Mouse (Mus musculus): ENCODE results near the gene Rgs7. TPM values are rescaled to one million over a fixed set of nuclear protein-coding genes. Genes with fewer than 3 reads are reported as not detected.
A peak's percentile ranks its signal among the peaks of the same experiment; 100 is the strongest.

Gene Rgs7
- 50.4 and 58.2 TPM in 2 replicates for polyA plus RNA-seq (2014; fragmentation: Nextera tagmentation; extraction: Ambion mirVana)

GRCm38 (mm10) chr1:175491861-175492682 is at the start of gene Rgs7:
Gene Rgs7, minus strand, starts transcription at chr1:175492500.
- peak; percentile 96 for ATAC-seq (ENCODE audit: low read depth)
- no peaks in the 10 kb centered on the region for H3K36me3 ChIP-seq (ENCODE audit: control insufficient read depth, insufficient read depth, low read length)

GRCm38 (mm10) chr1:175540700-175541099 is 48.4 kb upstream of the Rgs7 start:
- Histone ChIP-seq H3K4me2 (ENCODE audit: low read depth, low read length) (no peak overlapping the region), H3K9ac (replicated peaks; ENCODE audit: low read depth, low read length) (no peak overlapping the region), H3K27me3 (ENCODE audit: control insufficient read depth, insufficient read depth, low read length) (no peaks in the 10 kb centered on the region), H3K4me3 (ENCODE audit: low read depth, low read length) (no peak overlapping the region), H3K4me1 (ENCODE audit: control insufficient read depth, insufficient read depth, low read length) (no peaks in the 10 kb centered on the region), H3K9me3 (ENCODE audit: control insufficient read depth, low read length) (no peaks in the 10 kb centered on the region), H3K36me3 (ENCODE audit: control insufficient read depth, insufficient read depth, low read length) (no peaks in the 10 kb centered on the region), H3K27ac (ENCODE audit: low read depth, low read length) (no peak overlapping the region)
- no peak for ATAC-seq (ENCODE audit: low read depth)
- WGBS, result 92% methylated on average over 5 of the region's 5 CpGs

More at GRCm38 (mm10) chr1:175491861-175492682, at the start of gene Rgs7:
- Histone ChIP-seq H3K27me3 (ENCODE audit: control insufficient read depth, insufficient read depth, low read length) (no peaks in the 10 kb centered on the region), H3K9me3 (ENCODE audit: control insufficient read depth, low read length) (no peaks in the 10 kb centered on the region), H3K4me2 (ENCODE audit: low read depth, low read length) (peak within 1 kb of the TSS; percentile 51), H3K9ac (replicated peaks; ENCODE audit: low read depth, low read length) (peak within 1 kb of the TSS; percentile 85), H3K27ac (ENCODE audit: low read depth, low read length) (peak within 1 kb of the TSS; percentile 74), H3K4me1 (ENCODE audit: control insufficient read depth, insufficient read depth, low read length) (peaks cover 4% of the 10 kb centered on the region; the same call in 1 of the 2 replicates), H3K4me3 (ENCODE audit: low read depth, low read length) (peak within 1 kb of the TSS; percentile 78)
- 1% methylated on average over 56 of the region's 82 CpGs for WGBS

GRCm38 (mm10) chr1:175537321-175537720 is 45.0 kb upstream of the Rgs7 start:
- WGBS, result 83% methylated on average over 1 of the region's 1 CpGs
- H3K4me3 ChIP-seq (ENCODE audit: low read depth, low read length), result no peak overlapping the region
- H3K27me3 ChIP-seq (ENCODE audit: control insufficient read depth, insufficient read depth, low read length), result no peaks in the 10 kb centered on the region
- no peak overlapping the region for H3K27ac ChIP-seq (ENCODE audit: low read depth, low read length)
- no peaks in the 10 kb centered on the region for H3K4me1 ChIP-seq (ENCODE audit: control insufficient read depth, insufficient read depth, low read length)
- H3K4me2 ChIP-seq (ENCODE audit: low read depth, low read length), result no peak overlapping the region
- H3K9ac ChIP-seq (replicated peaks; ENCODE audit: low read depth, low read length), result no peak overlapping the region
- ATAC-seq (ENCODE audit: low read depth), result no peak
- no peaks in the 10 kb centered on the region for H3K36me3 ChIP-seq (ENCODE audit: control insufficient read depth, insufficient read depth, low read length)
- no peaks in the 10 kb centered on the region for H3K9me3 ChIP-seq (ENCODE audit: control insufficient read depth, low read length)

GRCm38 (mm10) chr1:175529858-175530257 is 37.6 kb upstream of the Rgs7 start:
- ATAC-seq (ENCODE audit: low read depth), result no peak
- Histone ChIP-seq H3K4me2 (ENCODE audit: low read depth, low read length) (no peak overlapping the region), H3K9ac (replicated peaks; ENCODE audit: low read depth, low read length) (no peak overlapping the region), H3K36me3 (ENCODE audit: control insufficient read depth, insufficient read depth, low read length) (no peaks in the 10 kb centered on the region), H3K9me3 (ENCODE audit: control insufficient read depth, low read length) (no peaks in the 10 kb centered on the region), H3K4me1 (ENCODE audit: control insufficient read depth, insufficient read depth, low read length) (no peaks in the 10 kb centered on the region), H3K27me3 (ENCODE audit: control insufficient read depth, insufficient read depth, low read length) (no peaks in the 10 kb centered on the region), H3K27ac (ENCODE audit: low read depth, low read length) (no peak overlapping the region), H3K4me3 (ENCODE audit: low read depth, low read length) (no peak overlapping the region)
- 85% methylated on average over 1 of the region's 1 CpGs for WGBS

- ATAC-seq (ENCODE audit: low read depth), result no peak
- Histone ChIP-seq H3K4me1 (ENCODE audit: control insufficient read depth, insufficient read depth, low read length) (no peaks in the 10 kb centered on the region), H3K27me3 (ENCODE audit: control insufficient read depth, insufficient read depth, low read length) (no peaks in the 10 kb centered on the region), H3K4me3 (ENCODE audit: low read depth, low read length) (no peak overlapping the region), H3K9ac (replicated peaks; ENCODE audit: low read depth, low read length) (no peak overlapping the region), H3K36me3 (ENCODE audit: control insufficient read depth, insufficient read depth, low read length) (no peaks in the 10 kb centered on the region), H3K27ac (ENCODE audit: low read depth, low read length) (no peak overlapping the region), H3K9me3 (ENCODE audit: control insufficient read depth, low read length) (no peaks in the 10 kb centered on the region), H3K4me2 (ENCODE audit: low read depth, low read length) (no peak overlapping the region)
- 92% methylated on average over 3 of the region's 3 CpGs for WGBS
Measured at GRCm38 (mm10) chr1:175524626-175525294, 32.5 kb upstream of the Rgs7 start.

- no peak overlapping the region for H3K4me2 ChIP-seq (ENCODE audit: low read depth, low read length)
- no peaks in the 10 kb centered on the region for H3K9me3 ChIP-seq (ENCODE audit: control insufficient read depth, low read length)
- H3K4me1 ChIP-seq (ENCODE audit: control insufficient read depth, insufficient read depth, low read length), result no peaks in the 10 kb centered on the region
- no peak overlapping the region for H3K4me3 ChIP-seq (ENCODE audit: low read depth, low read length)
- H3K36me3 ChIP-seq (ENCODE audit: control insufficient read depth, insufficient read depth, low read length), result no peaks in the 10 kb centered on the region
- no peak overlapping the region for H3K27ac ChIP-seq (ENCODE audit: low read depth, low read length)
- WGBS, result 93% methylated on average over 2 of the region's 2 CpGs
- ATAC-seq (ENCODE audit: low read depth), result no peak
- H3K9ac ChIP-seq (replicated peaks; ENCODE audit: low read depth, low read length), result no peak overlapping the region
- H3K27me3 ChIP-seq (ENCODE audit: control insufficient read depth, insufficient read depth, low read length), result no peaks in the 10 kb centered on the region
Measured at GRCm38 (mm10) chr1:175523572-175523971, 31.3 kb upstream of the Rgs7 start.

GRCm38 (mm10) chr1:175514543-175514942 is 22.2 kb upstream of the Rgs7 start:
- Histone ChIP-seq H3K9me3 (ENCODE audit: control insufficient read depth, low read length) (no peaks in the 10 kb centered on the region), H3K4me1 (ENCODE audit: control insufficient read depth, insufficient read depth, low read length) (no peaks in the 10 kb centered on the region), H3K36me3 (ENCODE audit: control insufficient read depth, insufficient read depth, low read length) (no peaks in the 10 kb centered on the region), H3K27ac (ENCODE audit: low read depth, low read length) (no peak overlapping the region), H3K9ac (replicated peaks; ENCODE audit: low read depth, low read length) (no peak overlapping the region), H3K4me2 (ENCODE audit: low read depth, low read length) (no peak overlapping the region), H3K27me3 (ENCODE audit: control insufficient read depth, insufficient read depth, low read length) (no peaks in the 10 kb centered on the region), H3K4me3 (ENCODE audit: low read depth, low read length) (no peak overlapping the region)
- ATAC-seq (ENCODE audit: low read depth), result no peak
- WGBS, result 78% methylated on average over 2 of the region's 2 CpGs

GRCm38 (mm10) chr1:175512173-175512572 is 19.9 kb upstream of the Rgs7 start:
- no peak for ATAC-seq (ENCODE audit: low read depth)
- no peaks in the 10 kb centered on the region for H3K36me3 ChIP-seq (ENCODE audit: control insufficient read depth, insufficient read depth, low read length)
- WGBS, result 83% methylated on average over 3 of the region's 3 CpGs

GRCm38 (mm10) chr1:175509989-175510388 is 17.7 kb upstream of the Rgs7 start:
- Histone ChIP-seq H3K4me3 (ENCODE audit: low read depth, low read length) (no peak overlapping the region), H3K27ac (ENCODE audit: low read depth, low read length) (no peak overlapping the region), H3K9me3 (ENCODE audit: control insufficient read depth, low read length) (no peaks in the 10 kb centered on the region), H3K4me1 (ENCODE audit: control insufficient read depth, insufficient read depth, low read length) (no peaks in the 10 kb centered on the region), H3K4me2 (ENCODE audit: low read depth, low read length) (no peak overlapping the region), H3K9ac (replicated peaks; ENCODE audit: low read depth, low read length) (no peak overlapping the region), H3K36me3 (ENCODE audit: control insufficient read depth, insufficient read depth, low read length) (no peaks in the 10 kb centered on the region), H3K27me3 (ENCODE audit: control insufficient read depth, insufficient read depth, low read length) (no peaks in the 10 kb centered on the region)
- WGBS, result 87% methylated on average over 3 of the region's 3 CpGs
- ATAC-seq (ENCODE audit: low read depth), result no peak

More at GRCm38 (mm10) chr1:175512173-175512572, 19.9 kb upstream of the Rgs7 start:
- H3K9me3 ChIP-seq (ENCODE audit: control insufficient read depth, low read length), result no peaks in the 10 kb centered on the region
- H3K27ac ChIP-seq (ENCODE audit: low read depth, low read length), result no peak overlapping the region
- H3K4me3 ChIP-seq (ENCODE audit: low read depth, low read length), result no peak overlapping the region
- no peak overlapping the region for H3K4me2 ChIP-seq (ENCODE audit: low read depth, low read length)
- no peak overlapping the region for H3K9ac ChIP-seq (replicated peaks; ENCODE audit: low read depth, low read length)
- no peaks in the 10 kb centered on the region for H3K27me3 ChIP-seq (ENCODE audit: control insufficient read depth, insufficient read depth, low read length)
- no peaks in the 10 kb centered on the region for H3K4me1 ChIP-seq (ENCODE audit: control insufficient read depth, insufficient read depth, low read length)

Measured in neural tube, embryonic 14.5 days (tissue).